11 mouse cellular contexts compared by ENCODE assay signal in the genomic region with DNA sequence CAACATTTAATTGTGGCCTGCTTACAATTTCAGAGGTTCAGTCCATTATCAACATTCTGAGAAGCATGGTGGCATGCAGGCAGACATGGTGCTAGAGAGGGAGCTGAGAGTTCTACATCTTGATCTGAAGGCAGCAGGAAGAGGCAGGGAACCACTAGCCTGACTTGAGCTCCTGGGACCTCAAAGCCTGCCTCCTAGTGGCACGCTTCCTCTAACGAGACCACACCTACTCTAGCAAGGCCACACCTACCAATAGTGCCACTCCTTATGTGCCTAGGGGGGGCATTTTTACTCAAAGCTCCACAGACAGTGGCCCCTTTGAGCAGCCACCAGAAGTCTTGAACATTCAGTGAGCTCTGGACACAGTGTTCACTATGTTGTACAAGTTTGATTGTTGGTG.
DNase-seq lines count a peak whose midpoint lies in the region; ATAC-seq lines count a peak whose summit lies in the region.
"Had no signal": no experiment of that assay in that cellular context is flagged by ENCODE, and none has a peak within 500 bp of the region (broad histone marks: within the 10 kb centered on the region; RNA-seq: fewer than 3 reads in every experiment).

No protein-coding gene starts in this region.

- intact Hi-C loops in gastrocnemius, postnatal 14 days (cut with DNase I; ENCODE audit: low total_unique reads): no loop called here

- peak; percentile 25 for DNase-seq in adrenal gland, postnatal 14 days
- no peak for DNase-seq in adrenal gland, adult 18-20 months (ENCODE audit: low spot score in 2 of 2)
- peak; percentile 49 for DNase-seq in liver
- no peak for DNase-seq in liver, embryonic 11.5 days (ENCODE audit: low spot score)
- peak; percentile 9 to 74 for DNase-seq in spleen, postnatal 10 days (ENCODE audit: low spot score in 2 of 2)
- DNase-seq in gastrocnemius, postnatal 14 days: no peak
- DNase-seq: kidney, adult 18-20 months had no signal

- no peaks in the 10 kb centered on the region for H3K4me1 ChIP-seq in liver, embryonic 11.5 days (replicated peaks; ENCODE audit: control insufficient read depth, insufficient read depth, low read length)
- peaks cover 3% of the 10 kb centered on the region; the same call in 1 of the 2 replicates for H3K4me1 ChIP-seq in midbrain, embryonic 15.5 days

- H3K9me3 ChIP-seq in liver, embryonic 11.5 days (ENCODE audit: control insufficient read depth, low read length): no peaks in the 10 kb centered on the region
- H3K9me3 ChIP-seq in midbrain, embryonic 15.5 days: no peaks in the 10 kb centered on the region
- H3K9me3 ChIP-seq: heart, embryonic 15.5 days; neural tube, embryonic 13.5 days had no signal

- H3K4me2 ChIP-seq in liver, embryonic 11.5 days: no peak overlapping the region
- no peak overlapping the region for H3K4me2 ChIP-seq in midbrain, embryonic 15.5 days
- H3K4me2 ChIP-seq: neural tube, embryonic 13.5 days had no signal

- no peaks in the 10 kb centered on the region for H3K27me3 ChIP-seq in liver, embryonic 11.5 days (replicated peaks; ENCODE audit: control insufficient read depth, insufficient read depth, low read length)
- no peaks in the 10 kb centered on the region for H3K27me3 ChIP-seq in midbrain, embryonic 15.5 days (replicated peaks)
- H3K27me3 ChIP-seq: heart, embryonic 15.5 days; neural tube, embryonic 13.5 days had no signal

- H3K27ac ChIP-seq in liver, embryonic 11.5 days (ENCODE audit: low read depth, low read length): no peak overlapping the region
- H3K27ac ChIP-seq in midbrain, embryonic 15.5 days: no peak overlapping the region
- H3K27ac ChIP-seq: neural tube, embryonic 13.5 days had no signal

- no peak overlapping the region for H3K9ac ChIP-seq in liver, embryonic 11.5 days (ENCODE audit: low read depth, low read length)
- no peak overlapping the region for H3K9ac ChIP-seq in midbrain, embryonic 15.5 days
- H3K9ac ChIP-seq: heart, embryonic 15.5 days; neural tube, embryonic 13.5 days had no signal

- WGBS in liver, embryonic 11.5 days: 51% methylated on average over 2 of the region's 2 CpGs
- 74% methylated on average over 2 of the region's 2 CpGs for WGBS in midbrain, embryonic 15.5 days

- no peak for ATAC-seq in liver, embryonic 11.5 days (replicated peaks; ENCODE audit: low FRiP score)
- 0 out of 2 replicates have a peak, but pooled peaks have one; percentile 64 for ATAC-seq in erythroid progenitor cell, adult 5-6 weeks (replicated peaks; ENCODE audit: low FRiP score, poor library complexity, severe bottlenecking)
- no peak for ATAC-seq in midbrain, embryonic 15.5 days (replicated peaks)

- no peaks in the 10 kb centered on the region for H3K36me3 ChIP-seq in liver, embryonic 11.5 days (ENCODE audit: control insufficient read depth, insufficient read depth, low read length)
- H3K36me3 ChIP-seq in midbrain, embryonic 15.5 days (replicated peaks): no peaks in the 10 kb centered on the region
- H3K36me3 ChIP-seq: heart, embryonic 15.5 days; neural tube, embryonic 13.5 days had no signal

- H3K4me3 ChIP-seq in liver, embryonic 11.5 days (ENCODE audit: low read depth, low read length): no peak overlapping the region
- H3K4me3 ChIP-seq in midbrain, embryonic 15.5 days: no peak overlapping the region
- H3K4me3 ChIP-seq: heart, embryonic 15.5 days; neural tube, embryonic 13.5 days had no signal

Comparison
In these comparisons a context has a peak if more than half of its experiments do, and no peak if none do; other contexts are left out.
1. DNase-seq: peak in adrenal gland, postnatal 14 days (single experiment), liver (single experiment) and spleen, postnatal 10 days (2 of 2); none in adrenal gland, adult 18-20 months (0 of 2), liver, embryonic 11.5 days (single experiment) and gastrocnemius, postnatal 14 days (single experiment).